Mouse (Mus musculus): ENCODE results near the gene Olfr324. TPM values are rescaled to one million over a fixed set of nuclear protein-coding genes. Genes with fewer than 3 reads are reported as not detected.

Gene Olfr324
- polyA plus RNA-seq (2012; rRNA removed): not detected in 2 replicates

GRCm38 (mm10) chr11:58594814-58595213 lies at the start of gene Olfr324:
Gene Olfr324, plus strand, starts transcription at chr11:58595114.

GRCm38 (mm10) chr11:58546322-58546721 lies 48.6 kb upstream of the Olfr324 start, which contains the start of gene Olfr329-ps:
Gene Olfr329-ps, minus strand, starts transcription at chr11:58546422.

GRCm38 (mm10) chr11:58555536-58555935 lies 39.4 kb upstream of the Olfr324 start, which contains the start of gene Olfr328:
Gene Olfr328, minus strand, starts transcription at chr11:58555636.

GRCm38 (mm10) chr11:58570405-58570804 lies 24.5 kb upstream of the Olfr324 start, which contains the start of gene Olfr224:
Gene Olfr224, minus strand, starts transcription at chr11:58570553.

GRCm38 (mm10) chr11:58577430-58577829 lies 17.5 kb upstream of the Olfr324 start, which contains the start of gene Olfr325:
Gene Olfr325, plus strand, starts transcription at chr11:58577730.

GRCm38 (mm10) chr11:58615975-58616374 lies 21.1 kb downstream of the Olfr324 start, which contains the start of gene 2210407C18Rik:
Gene 2210407C18Rik, minus strand, starts transcription at chr11:58616075.

GRCm38 (mm10) chr11:58630401-58630800 lies 35.5 kb downstream of the Olfr324 start, which contains the start of gene Olfr323:
Gene Olfr323, minus strand, starts transcription at chr11:58630501.

DNA sequence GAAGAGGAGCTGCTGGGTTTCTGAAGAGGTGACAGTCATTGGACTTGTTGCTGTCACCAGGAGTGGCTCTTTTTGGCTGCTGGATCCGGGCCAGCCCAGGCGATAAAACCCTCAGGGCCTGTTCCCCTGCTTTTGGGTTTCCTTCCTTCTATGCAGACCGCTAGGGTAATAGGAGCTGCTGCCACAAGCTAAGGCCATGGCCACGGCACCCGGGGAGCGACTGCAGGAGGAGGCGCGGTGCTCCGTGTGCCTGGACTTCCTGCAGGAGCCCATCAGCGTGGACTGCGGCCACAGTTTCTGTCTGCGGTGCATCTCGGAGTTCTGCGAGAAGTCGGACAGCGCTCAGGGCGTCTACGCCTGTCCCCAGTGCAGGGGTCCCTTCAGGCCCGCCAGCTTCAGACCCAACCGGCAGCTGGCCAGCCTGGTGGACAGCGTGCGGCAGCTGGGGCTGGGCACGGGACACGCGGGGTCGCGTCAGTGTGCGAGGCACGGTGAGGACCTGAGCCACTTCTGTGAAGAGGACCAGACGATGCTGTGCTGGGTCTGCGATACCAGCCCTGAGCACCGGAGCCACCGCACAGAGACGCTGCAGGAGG lies 45.5 kb downstream of the Olfr324 start, which contains the start of gene Trim58:
Trim58 (plus strand) TSS at position 194 of the 596 bp plus-strand sequence.

Other genes with a start within 250 kb of the Olfr324 start
- 1,164 and 1,262 TPM in 2 replicates for gene Lypd8, start 216.1 kb upstream of the Olfr324 start, polyA plus RNA-seq (2012; rRNA removed)
- gene 1810065E05Rik, start 174.0 kb upstream of the Olfr324 start, polyA plus RNA-seq (2012; rRNA removed): not detected in 2 replicates
- gene Gm12253, start 162.6 kb upstream of the Olfr324 start, polyA plus RNA-seq (2012; rRNA removed): not detected in 2 replicates
- not detected in 2 replicates for gene Lypd9, start 142.2 kb upstream of the Olfr324 start, polyA plus RNA-seq (2012; rRNA removed)
- not detected in 2 replicates for gene Olfr30, start 132.8 kb upstream of the Olfr324 start, polyA plus RNA-seq (2012; rRNA removed)
- gene Olfr332, start 102.6 kb upstream of the Olfr324 start, polyA plus RNA-seq (2012; rRNA removed): not detected in 2 replicates
- not detected in 2 replicates for gene Olfr331, start 92.5 kb upstream of the Olfr324 start, polyA plus RNA-seq (2012; rRNA removed)
- not detected in 2 replicates for gene Olfr330, start 60.3 kb upstream of the Olfr324 start, polyA plus RNA-seq (2012; rRNA removed)
- not detected in 2 replicates for gene Olfr329-ps, start 48.7 kb upstream of the Olfr324 start, polyA plus RNA-seq (2012; rRNA removed)
- not detected in 2 replicates for gene Olfr328, start 39.5 kb upstream of the Olfr324 start, polyA plus RNA-seq (2012; rRNA removed)
- gene Olfr224, start 24.6 kb upstream of the Olfr324 start, polyA plus RNA-seq (2012; rRNA removed): not detected in 2 replicates
- gene Olfr325, start 17.4 kb upstream of the Olfr324 start, polyA plus RNA-seq (2012; rRNA removed): not detected in 2 replicates
- 116 and 121 TPM in 2 replicates for gene 2210407C18Rik, start 21.0 kb downstream of the Olfr324 start, polyA plus RNA-seq (2012; rRNA removed)
- 0.03 TPM in 1 of 2 replicates, not detected in the other for gene Olfr323, start 35.4 kb downstream of the Olfr324 start, polyA plus RNA-seq (2012; rRNA removed)
- gene Trim58, start 45.4 kb downstream of the Olfr324 start, polyA plus RNA-seq (2012; rRNA removed): 0.11 and 0.27 TPM in 2 replicates
- gene Olfr322, start 63.7 kb downstream of the Olfr324 start, polyA plus RNA-seq (2012; rRNA removed): not detected in 2 replicates
- not detected in 2 replicates for gene Olfr320, start 86.0 kb downstream of the Olfr324 start, polyA plus RNA-seq (2012; rRNA removed)
- gene Olfr319, start 104.0 kb downstream of the Olfr324 start, polyA plus RNA-seq (2012; rRNA removed): not detected in 2 replicates
- not detected in 2 replicates for gene Olfr318, start 128.9 kb downstream of the Olfr324 start, polyA plus RNA-seq (2012; rRNA removed)
- not detected in 2 replicates for gene Olfr317, start 144.1 kb downstream of the Olfr324 start, polyA plus RNA-seq (2012; rRNA removed)
- gene Olfr316, start 157.6 kb downstream of the Olfr324 start, polyA plus RNA-seq (2012; rRNA removed): not detected in 2 replicates
- not detected in 2 replicates for gene Olfr315, start 178.1 kb downstream of the Olfr324 start, polyA plus RNA-seq (2012; rRNA removed)
- not detected in 2 replicates for gene Olfr314, start 187.8 kb downstream of the Olfr324 start, polyA plus RNA-seq (2012; rRNA removed)
- 0.26 and 0.61 TPM in 2 replicates for gene Fam183b, start 206.8 kb downstream of the Olfr324 start, polyA plus RNA-seq (2012; rRNA removed)
- not detected in 2 replicates for gene Olfr313, start 219.9 kb downstream of the Olfr324 start, polyA plus RNA-seq (2012; rRNA removed)
- gene Olfr312, start 234.1 kb downstream of the Olfr324 start, polyA plus RNA-seq (2012; rRNA removed): not detected in 2 replicates
- not detected in 2 replicates for gene Olfr311, start 244.1 kb downstream of the Olfr324 start, polyA plus RNA-seq (2012; rRNA removed)